Mouse (Mus musculus): ENCODE results near the gene B4galnt3. TPM values are rescaled to one million over a fixed set of nuclear protein-coding genes. Genes with fewer than 3 reads are reported as not detected.
"Not testable (repeated sequence)": the region's sequence is repeated elsewhere in the genome, so short reads cannot be mapped to it uniquely, and the experiment has no call there.

B4galnt3 gene
- polyA plus RNA-seq, 1 experiment from 2014 or later: not detected

- no peak for DNase-seq (ENCODE audit: low spot score)
- H3K27ac ChIP-seq (ENCODE audit: low read depth, low read length): no peak overlapping the region
- no peaks in the 10 kb centered on the region for H3K36me3 ChIP-seq (ENCODE audit: control insufficient read depth, insufficient read depth, low read length)
- H3K4me2 ChIP-seq (replicated peaks; ENCODE audit: low read depth, low read length): no peak overlapping the region
- no peaks in the 10 kb centered on the region for H3K4me1 ChIP-seq (replicated peaks; ENCODE audit: control insufficient read depth, insufficient read depth, low read length)
- no peak overlapping the region for H3K9ac ChIP-seq (ENCODE audit: low read depth, low read length)
- ATAC-seq (ENCODE audit: low FRiP score): no peak
- 68% methylated on average over 3 of the region's 3 CpGs for WGBS
- no peaks in the 10 kb centered on the region for H3K9me3 ChIP-seq (ENCODE audit: control insufficient read depth, low read length)
- no peak overlapping the region for H3K4me3 ChIP-seq (ENCODE audit: low read depth, low read length)
- no peaks in the 10 kb centered on the region for H3K27me3 ChIP-seq (ENCODE audit: control insufficient read depth, insufficient read depth, low read length)
These were observed 15.4 kb upstream of the B4galnt3 start for GRCm38 (mm10) chr6:120309787-120310186.

- H3K4me3 ChIP-seq (ENCODE audit: low read depth, low read length): no peak overlapping the region
- H3K9me3 ChIP-seq (ENCODE audit: control insufficient read depth, low read length): no peaks in the 10 kb centered on the region
- H3K27me3 ChIP-seq (ENCODE audit: control insufficient read depth, insufficient read depth, low read length): no peaks in the 10 kb centered on the region
- H3K4me1 ChIP-seq (replicated peaks; ENCODE audit: control insufficient read depth, insufficient read depth, low read length): no peaks in the 10 kb centered on the region
- H3K9ac ChIP-seq (ENCODE audit: low read depth, low read length): no peak overlapping the region
- no peaks in the 10 kb centered on the region for H3K36me3 ChIP-seq (ENCODE audit: control insufficient read depth, insufficient read depth, low read length)
- no peak for DNase-seq (ENCODE audit: low spot score)
- no peak overlapping the region for H3K27ac ChIP-seq (ENCODE audit: low read depth, low read length)
- 72% methylated on average over 9 of the region's 9 CpGs for WGBS
- no peak overlapping the region for H3K4me2 ChIP-seq (replicated peaks; ENCODE audit: low read depth, low read length)
- ATAC-seq (ENCODE audit: low FRiP score): no peak
These were observed 15.0 kb upstream of the B4galnt3 start for GRCm38 (mm10) chr6:120309338-120309737.

DNA sequence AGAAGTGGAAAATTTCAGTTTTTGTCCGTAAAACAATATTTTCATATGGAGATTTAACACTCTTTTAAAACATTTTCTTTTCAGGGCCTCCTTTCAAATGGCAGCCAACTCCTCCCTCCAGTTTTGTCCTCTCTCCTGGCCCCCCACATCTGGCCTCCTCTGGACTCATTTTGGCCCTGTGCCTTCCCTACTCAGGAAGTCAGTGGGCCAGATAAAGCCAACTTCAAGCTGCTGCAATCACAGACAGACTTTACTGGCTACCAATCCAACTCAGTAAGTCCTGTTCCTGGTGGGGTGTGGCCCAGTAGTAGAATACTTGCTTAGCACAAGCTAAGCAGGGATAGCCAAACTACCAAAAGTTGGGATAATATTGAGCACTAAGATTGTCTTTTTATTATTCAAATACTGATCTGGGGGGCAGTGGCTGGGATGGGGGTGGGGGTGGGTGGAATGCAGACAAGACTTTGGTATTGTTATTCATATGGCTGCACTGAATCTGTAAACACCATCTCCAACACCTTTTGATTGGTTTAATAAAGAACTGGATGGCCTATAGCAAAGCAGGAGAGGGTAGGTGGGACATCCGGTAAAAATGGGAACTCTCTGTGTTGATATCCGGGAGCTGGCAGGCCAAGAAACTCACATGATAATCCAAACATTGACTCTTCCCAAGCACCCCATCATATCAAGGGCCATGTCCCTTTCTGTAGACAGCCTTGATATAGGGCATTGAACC is 12.7 kb upstream of the B4galnt3 start:
- Histone ChIP-seq H3K4me1 (replicated peaks; ENCODE audit: control insufficient read depth, insufficient read depth, low read length) (no peaks in the 10 kb centered on the region), H3K27ac (ENCODE audit: low read depth, low read length) (no peak overlapping the region), H3K27me3 (ENCODE audit: control insufficient read depth, insufficient read depth, low read length) (no peaks in the 10 kb centered on the region), H3K4me2 (replicated peaks; ENCODE audit: low read depth, low read length) (no peak overlapping the region), H3K9ac (ENCODE audit: low read depth, low read length) (no peak overlapping the region), H3K9me3 (ENCODE audit: control insufficient read depth, low read length) (no peaks in the 10 kb centered on the region), H3K36me3 (ENCODE audit: control insufficient read depth, insufficient read depth, low read length) (no peaks in the 10 kb centered on the region), H3K4me3 (ENCODE audit: low read depth, low read length) (no peak overlapping the region)
- DNase-seq (ENCODE audit: low spot score) (no peak), ATAC-seq (ENCODE audit: low FRiP score) (no peak)
- WGBS: 83% methylated on average over 3 of the region's 3 CpGs

DNA sequence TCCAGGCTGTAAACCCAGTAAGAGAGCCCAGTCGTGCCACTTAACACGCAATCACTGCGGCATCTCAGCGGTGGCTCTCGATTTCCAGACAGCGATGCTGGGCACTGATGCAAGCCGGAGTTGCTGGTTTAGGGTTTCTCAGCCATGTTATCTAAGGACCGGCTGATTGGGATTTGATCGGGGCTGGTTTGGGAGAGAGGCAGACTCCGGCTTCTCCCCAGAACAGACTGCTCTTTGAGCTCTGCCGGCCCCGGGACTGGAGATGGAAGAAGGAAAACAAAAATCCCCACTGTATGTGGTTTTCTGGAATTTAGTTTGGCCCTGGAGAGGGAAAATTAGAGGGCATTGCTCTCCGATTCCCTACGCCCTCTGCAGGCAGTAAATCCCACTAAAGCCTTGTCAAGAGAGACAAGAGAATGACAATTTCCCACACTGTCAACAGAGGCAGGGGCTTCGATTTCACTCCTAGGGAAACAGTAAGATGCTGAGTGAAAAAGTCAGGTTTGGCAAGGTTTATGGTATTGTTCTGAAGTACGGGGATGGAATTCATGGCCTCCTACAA is 8.5 kb upstream of the B4galnt3 start:
- no peak overlapping the region for H3K9ac ChIP-seq (ENCODE audit: low read depth, low read length)
- no peak overlapping the region for H3K27ac ChIP-seq (ENCODE audit: low read depth, low read length)
- DNase-seq (ENCODE audit: low spot score): peak; percentile 39
- H3K9me3 ChIP-seq (ENCODE audit: control insufficient read depth, low read length): no peaks in the 10 kb centered on the region
- H3K27me3 ChIP-seq (ENCODE audit: control insufficient read depth, insufficient read depth, low read length): no peaks in the 10 kb centered on the region
- H3K4me3 ChIP-seq (ENCODE audit: low read depth, low read length): no peak overlapping the region
- peak overlapping the region; percentile 32 for H3K4me2 ChIP-seq (replicated peaks; ENCODE audit: low read depth, low read length)
- no peaks in the 10 kb centered on the region for H3K4me1 ChIP-seq (replicated peaks; ENCODE audit: control insufficient read depth, insufficient read depth, low read length)
- H3K36me3 ChIP-seq (ENCODE audit: control insufficient read depth, insufficient read depth, low read length): no peaks in the 10 kb centered on the region
- ATAC-seq (ENCODE audit: low FRiP score): no peak
- WGBS: 31% methylated on average over 16 of the region's 16 CpGs

GRCm38 (mm10) chr6:120301137-120301536 is 6.8 kb upstream of the B4galnt3 start:
- ATAC-seq (ENCODE audit: low FRiP score): no peak
- 27% methylated on average over 6 of the region's 6 CpGs for whole genome bisulfite sequencing
- H3K9me3 ChIP-seq (ENCODE audit: control insufficient read depth, low read length): no peaks in the 10 kb centered on the region

GRCm38 (mm10) chr6:120296589-120296988 is 2.2 kb upstream of the B4galnt3 start:
- not testable (repeated sequence) for ATAC-seq (ENCODE audit: low FRiP score)

More at GRCm38 (mm10) chr6:120301137-120301536, 6.8 kb upstream of the B4galnt3 start:
- peak; percentile 39 for DNase-seq (ENCODE audit: low spot score)
- H3K9ac ChIP-seq (ENCODE audit: low read depth, low read length): no peak overlapping the region
- H3K4me3 ChIP-seq (ENCODE audit: low read depth, low read length): no peak overlapping the region
- H3K27me3 ChIP-seq (ENCODE audit: control insufficient read depth, insufficient read depth, low read length): no peaks in the 10 kb centered on the region
- H3K36me3 ChIP-seq (ENCODE audit: control insufficient read depth, insufficient read depth, low read length): no peaks in the 10 kb centered on the region
- no peaks in the 10 kb centered on the region for H3K4me1 ChIP-seq (replicated peaks; ENCODE audit: control insufficient read depth, insufficient read depth, low read length)
- H3K27ac ChIP-seq (ENCODE audit: low read depth, low read length): no peak overlapping the region
- no peak overlapping the region for H3K4me2 ChIP-seq (replicated peaks; ENCODE audit: low read depth, low read length)

DNA sequence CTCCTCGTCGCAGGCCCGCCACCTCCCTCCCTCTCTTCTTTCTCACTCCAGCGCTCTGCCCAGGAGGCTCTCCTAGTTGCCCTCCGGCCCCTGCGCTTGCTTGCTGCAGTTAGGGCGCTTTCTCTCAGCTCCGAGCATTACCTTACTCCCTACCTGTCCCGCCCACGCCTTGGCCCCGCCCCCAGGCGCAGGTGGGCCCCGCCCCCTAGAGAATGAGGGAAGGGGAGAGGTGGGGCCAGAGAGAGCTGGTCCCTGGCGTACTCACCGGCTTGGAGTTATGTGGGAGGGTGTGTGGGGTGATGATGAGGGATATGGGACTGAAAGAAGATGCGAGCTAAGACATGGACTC is 400 bp upstream of the B4galnt3 start:
- Histone ChIP-seq H3K27ac (ENCODE audit: low read depth, low read length) (no peak overlapping the region), H3K36me3 (ENCODE audit: control insufficient read depth, insufficient read depth, low read length) (no peaks in the 10 kb centered on the region), H3K9me3 (ENCODE audit: control insufficient read depth, low read length) (no peaks in the 10 kb centered on the region), H3K27me3 (ENCODE audit: control insufficient read depth, insufficient read depth, low read length) (peaks cover 19% of the 10 kb centered on the region), H3K4me2 (replicated peaks; ENCODE audit: low read depth, low read length) (peak overlapping the region; percentile 99), H3K4me1 (replicated peaks; ENCODE audit: control insufficient read depth, insufficient read depth, low read length) (no peaks in the 10 kb centered on the region), H3K4me3 (ENCODE audit: low read depth, low read length) (peak overlapping the region; percentile 73), H3K9ac (ENCODE audit: low read depth, low read length) (peak overlapping the region; percentile 52)
- no peak for DNase-seq (ENCODE audit: low spot score)
- ATAC-seq (ENCODE audit: low FRiP score): peak; percentile 61
- 2% methylated on average over 15 of the region's 16 CpGs for WGBS

More at GRCm38 (mm10) chr6:120296589-120296988, 2.2 kb upstream of the B4galnt3 start:
- DNase-seq (ENCODE audit: low spot score); H3K27ac ChIP-seq (ENCODE audit: low read depth, low read length); H3K4me1 ChIP-seq (replicated peaks; ENCODE audit: control insufficient read depth, insufficient read depth, low read length); H3K9ac ChIP-seq (ENCODE audit: low read depth, low read length); H3K4me2 ChIP-seq (replicated peaks; ENCODE audit: low read depth, low read length); H3K36me3 ChIP-seq (ENCODE audit: control insufficient read depth, insufficient read depth, low read length); H3K9me3 ChIP-seq (ENCODE audit: control insufficient read depth, low read length); H3K4me3 ChIP-seq (ENCODE audit: low read depth, low read length): not testable (repeated sequence)
- WGBS: 93% methylated on average over 2 of the region's 2 CpGs
- peaks cover 19% of the 10 kb centered on the region for H3K27me3 ChIP-seq (ENCODE audit: control insufficient read depth, insufficient read depth, low read length)

DNA sequence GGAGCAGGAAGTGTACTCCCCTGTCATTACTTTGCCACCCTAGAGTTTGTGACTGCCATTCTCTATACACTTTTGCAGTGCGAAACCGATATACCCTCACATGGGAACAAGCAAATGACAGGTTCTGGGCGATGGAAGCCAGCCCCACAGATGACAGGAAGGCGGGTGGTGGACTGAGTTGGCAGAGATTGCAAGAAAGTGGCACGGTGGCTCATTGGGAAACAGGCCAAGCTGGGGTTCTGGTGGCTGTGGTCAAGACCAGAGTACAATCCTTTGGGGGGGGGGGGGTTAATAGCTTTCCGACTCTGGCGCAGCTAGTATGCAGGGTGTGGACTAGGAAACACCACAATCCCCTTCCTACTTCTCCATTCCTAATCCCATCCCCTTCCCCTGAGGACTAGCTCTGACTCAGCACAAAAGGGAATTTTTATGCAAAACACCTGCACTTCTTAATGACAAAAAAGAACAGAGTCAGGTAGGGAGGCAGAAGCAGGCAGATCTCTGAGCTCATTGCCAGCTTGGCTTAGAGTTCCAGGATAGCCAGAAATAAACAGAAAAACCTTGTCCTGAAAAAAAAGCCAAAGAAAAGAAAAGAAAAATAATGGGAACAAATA is 2.9 kb downstream of the B4galnt3 start:
- DNase-seq (ENCODE audit: low spot score): no peak
- H3K4me1 ChIP-seq (replicated peaks; ENCODE audit: control insufficient read depth, insufficient read depth, low read length): no peaks in the 10 kb centered on the region
- ATAC-seq (ENCODE audit: low FRiP score): no peak
- H3K4me3 ChIP-seq (ENCODE audit: low read depth, low read length): no peak overlapping the region
- no peak overlapping the region for H3K27ac ChIP-seq (ENCODE audit: low read depth, low read length)
- no peak overlapping the region for H3K9ac ChIP-seq (ENCODE audit: low read depth, low read length)
- 91% methylated on average over 7 of the region's 7 CpGs for WGBS
- H3K9me3 ChIP-seq (ENCODE audit: control insufficient read depth, low read length): no peaks in the 10 kb centered on the region
- H3K36me3 ChIP-seq (ENCODE audit: control insufficient read depth, insufficient read depth, low read length): no peaks in the 10 kb centered on the region
- H3K27me3 ChIP-seq (ENCODE audit: control insufficient read depth, insufficient read depth, low read length): peaks cover 19% of the 10 kb centered on the region
- no peak overlapping the region for H3K4me2 ChIP-seq (replicated peaks; ENCODE audit: low read depth, low read length)

DNA sequence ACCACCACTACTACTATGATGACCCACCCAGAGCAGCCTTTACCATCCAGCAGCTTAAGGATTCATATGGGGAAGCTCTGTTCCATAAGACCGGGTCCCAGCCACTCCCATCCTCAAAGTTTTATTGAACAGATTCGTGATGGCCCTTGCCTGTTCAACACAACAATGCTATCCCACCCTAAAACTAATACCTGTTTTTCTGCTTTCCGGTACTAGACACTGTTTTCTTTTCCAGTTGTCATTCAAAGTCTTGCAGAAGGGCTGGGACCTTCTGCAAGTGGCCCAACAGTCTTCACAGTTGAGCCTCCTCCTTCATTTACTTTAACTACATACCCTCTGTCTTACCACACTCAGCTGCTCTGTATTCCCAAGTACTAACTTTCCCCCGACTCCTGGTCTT is 4.9 kb downstream of the B4galnt3 start:
- ATAC-seq (ENCODE audit: low FRiP score) (no peak), DNase-seq (ENCODE audit: low spot score) (no peak)
- Histone ChIP-seq H3K27me3 (ENCODE audit: control insufficient read depth, insufficient read depth, low read length) (peaks cover 15% of the 10 kb centered on the region), H3K27ac (ENCODE audit: low read depth, low read length) (no peak overlapping the region), H3K9me3 (ENCODE audit: control insufficient read depth, low read length) (no peaks in the 10 kb centered on the region), H3K9ac (ENCODE audit: low read depth, low read length) (no peak overlapping the region), H3K4me2 (replicated peaks; ENCODE audit: low read depth, low read length) (no peak overlapping the region), H3K4me1 (replicated peaks; ENCODE audit: control insufficient read depth, insufficient read depth, low read length) (no peaks in the 10 kb centered on the region), H3K4me3 (ENCODE audit: low read depth, low read length) (no peak overlapping the region), H3K36me3 (ENCODE audit: control insufficient read depth, insufficient read depth, low read length) (no peaks in the 10 kb centered on the region)
- WGBS: 85% methylated on average over 4 of the region's 4 CpGs
